Mouse (Mus musculus) embryonic facial prominence, embryonic 14.5 days (tissue): Measurements from ENCODE around the gene Rsph14. TPM values are rescaled to one million over a fixed set of nuclear protein-coding genes. Genes with fewer than 3 reads are reported as not detected.
A peak's percentile ranks its signal among the peaks of the same experiment; 100 is the strongest.

Experiments
- ATAC-seq: fragments of 200-750 bp; cut with Nextera tagmentation; 2 replicates; pipeline ENCODE4 v1.8.0; 2017; ENCODE audit warnings: low read depth, moderate number of reproducible peaks, moderate TSS enrichment
- DNase-seq: peaks from one replicate; pipeline ENCODE4 v3.0.0-alpha.2; 2015; ENCODE audit warnings: low spot score
- H3K27ac ChIP-seq: fragments of 300-500 bp; sonication (generic); replicated peaks from 2 replicates; pipeline ENCODE4 v1.5.1; 2014; ENCODE audit warnings: low read depth, mild to moderate bottlenecking, low read length, moderate library complexity
- H3K27me3 ChIP-seq: fragments of 300-500 bp; sonication (generic); replicated peaks from 2 replicates; pipeline ENCODE4 v1.6.1; 2014; ENCODE audit warnings: low read length; ENCODE audit not compliant: control insufficient read depth, insufficient read depth
- H3K36me3 ChIP-seq: fragments of 300-500 bp; sonication (generic); 2 replicates; pipeline ENCODE4 v1.6.1; 2014; ENCODE audit warnings: low read length, mixed read lengths; ENCODE audit not compliant: control insufficient read depth, insufficient read depth
- H3K4me1 ChIP-seq: fragments of 300-500 bp; sonication (generic); 2 replicates; pipeline ENCODE4 v1.6.1; 2014; ENCODE audit warnings: antibody characterized with exemption, low read length; ENCODE audit not compliant: control insufficient read depth, insufficient read depth
- H3K4me2 ChIP-seq: fragments of 300-500 bp; sonication (generic); 2 replicates; pipeline ENCODE4 v1.6.1; 2014; ENCODE audit warnings: low read depth, mild to moderate bottlenecking, low read length, moderate library complexity, mixed read lengths
- H3K4me3 ChIP-seq: fragments of 300-500 bp; sonication (generic); 2 replicates; pipeline ENCODE4 v1.5.1; 2014; ENCODE audit warnings: low read depth, mild to moderate bottlenecking, low read length
- H3K9ac ChIP-seq: fragments of 300-500 bp; sonication (generic); 2 replicates; pipeline ENCODE4 v1.6.1; 2014; ENCODE audit warnings: low read depth, mild to moderate bottlenecking, low read length, moderate library complexity, mixed read lengths
- H3K9me3 ChIP-seq: fragments of 300-500 bp; sonication (generic); 2 replicates; pipeline ENCODE4 v1.6.1; 2016; ENCODE audit warnings: low read length; ENCODE audit not compliant: control insufficient read depth
- WGBS: fragments of 180-500 bp; shearing (Covaris S2); extraction: QIAGEN DNeasy Blood & Tissue Kit; methylation state at CpG from one replicate; pipeline ENCODE4 v1.1.7; 2014; 5-methylcytosine and 5-hydroxymethylcytosine counted together
- polyA plus RNA-seq: library from polyadenylated mRNA; unstranded; fragments of >200 nt; fragmentation: Nextera tagmentation; extraction: Ambion mirVana; gene quantifications from 2 replicates; pipeline ENCODE4 v1.2.1, GENCODE M21; 2014

The Rsph14 gene
- polyA plus RNA-seq, 1 experiment from 2014 or later, result 2.4 TPM

GRCm38 (mm10) chr10:75063301-75063965, 31.0 kb upstream of the Rsph14 start:
- Histone ChIP-seq H3K9ac (peak overlapping the region; percentile 2; the same call in 1 of the 2 replicates), H3K4me2 (peak overlapping the region; percentile 90), H3K4me1 (peaks cover 47% of the 10 kb centered on the region), H3K27me3 (no peaks in the 10 kb centered on the region), H3K36me3 (0 out of 2 replicates have a peak, but pooled peaks cover 14% of the 10 kb centered on the region), H3K27ac (no peak overlapping the region), H3K9me3 (no peaks in the 10 kb centered on the region), H3K4me3 (peak overlapping the region; percentile 86)
- no peak for ATAC-seq
- WGBS, result 65% methylated on average over 12 of the region's 12 CpGs
- no peak for DNase-seq

DNA sequence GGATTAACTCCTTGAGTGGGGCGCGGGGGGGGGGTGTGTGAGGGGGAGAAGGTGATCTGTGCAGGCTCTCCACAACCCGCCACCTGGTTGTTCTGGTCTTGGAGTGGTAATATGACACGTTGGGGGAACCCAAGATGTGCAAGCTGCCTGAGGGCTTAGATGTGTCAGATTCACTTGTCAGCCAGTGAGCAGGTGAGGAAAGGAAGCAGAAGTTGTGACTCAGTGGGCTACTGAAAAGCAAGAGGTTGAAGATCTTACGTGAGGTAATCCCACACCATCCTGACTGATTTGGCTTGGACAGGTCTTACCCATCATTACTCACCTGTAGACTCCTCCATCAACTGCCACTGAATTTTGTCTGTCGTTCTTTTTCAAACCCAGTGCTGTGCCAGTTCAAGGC, 30.2 kb upstream of the Rsph14 start:
- peak overlapping the region; percentile 82; the same call in 1 of the 2 replicates for H3K9ac ChIP-seq
- 0 out of 2 replicates have a peak, but pooled peaks cover 14% of the 10 kb centered on the region for H3K36me3 ChIP-seq
- no peaks in the 10 kb centered on the region for H3K9me3 ChIP-seq
- ATAC-seq (peak; percentile 19; the same call in 1 of the 2 replicates), DNase-seq (peak; percentile 62)
- peak overlapping the region; percentile 90 for H3K4me2 ChIP-seq
- H3K27me3 ChIP-seq, result no peaks in the 10 kb centered on the region
- no peak overlapping the region for H3K27ac ChIP-seq
- H3K4me3 ChIP-seq, result peak overlapping the region; percentile 86
- 26% methylated on average over 6 of the region's 6 CpGs for WGBS
- peaks cover 41% of the 10 kb centered on the region for H3K4me1 ChIP-seq

GRCm38 (mm10) chr10:75062189-75062561, 29.8 kb upstream of the Rsph14 start:
- Histone ChIP-seq H3K4me3 (peak overlapping the region; percentile 86), H3K4me2 (peak overlapping the region; percentile 90), H3K4me1 (peaks cover 38% of the 10 kb centered on the region), H3K27me3 (no peaks in the 10 kb centered on the region), H3K27ac (no peak overlapping the region), H3K9ac (peak overlapping the region; percentile 82), H3K36me3 (0 out of 2 replicates have a peak, but pooled peaks cover 14% of the 10 kb centered on the region), H3K9me3 (no peaks in the 10 kb centered on the region)
- no peak; the same call in 1 of the 2 replicates for ATAC-seq
- DNase-seq, result peak; percentile 50
- 17% methylated on average over 6 of the region's 6 CpGs for WGBS

- Histone ChIP-seq H3K4me2 (peak overlapping the region; percentile 90), H3K4me1 (peaks cover 35% of the 10 kb centered on the region), H3K4me3 (peak overlapping the region; percentile 86), H3K9ac (peak overlapping the region; percentile 82), H3K27me3 (no peaks in the 10 kb centered on the region), H3K36me3 (0 out of 2 replicates have a peak, but pooled peaks cover 10% of the 10 kb centered on the region), H3K9me3 (no peaks in the 10 kb centered on the region), H3K27ac (no peak overlapping the region)
- 2% methylated on average over 49 of the region's 71 CpGs for WGBS
- ATAC-seq (no peak), DNase-seq (no peak)
These were observed 29.2 kb upstream of the Rsph14 start for GRCm38 (mm10) chr10:75061341-75062188.

DNA sequence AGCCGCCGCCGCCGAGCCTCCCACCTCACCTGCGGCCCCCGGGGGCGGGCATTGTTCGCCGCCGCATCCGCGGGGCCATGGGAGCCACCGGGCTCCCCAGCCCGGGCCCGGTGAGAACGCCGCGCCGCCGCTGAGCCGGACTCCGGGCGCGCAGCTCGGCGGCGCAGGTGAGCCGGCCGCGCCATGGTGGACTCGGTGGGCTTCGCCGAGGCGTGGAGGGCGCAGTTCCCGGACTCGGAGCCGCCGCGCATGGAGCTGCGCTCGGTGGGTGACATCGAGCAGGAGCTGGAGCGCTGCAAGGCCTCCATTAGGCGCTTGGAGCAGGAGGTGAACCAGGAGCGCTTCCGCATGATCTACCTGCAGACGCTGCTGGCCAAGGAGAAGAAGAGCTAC, 28.5 kb upstream of the Rsph14 start:
- DNase-seq (peak; percentile 35), ATAC-seq (peak; percentile 35)
- peak overlapping the region; percentile 58; the same call in 1 of the 2 replicates for H3K27ac ChIP-seq
- H3K4me2 ChIP-seq, result peak overlapping the region; percentile 90
- peak overlapping the region; percentile 86 for H3K4me3 ChIP-seq
- WGBS, result 0% methylated on average over 16 of the region's 48 CpGs
- no peaks in the 10 kb centered on the region for H3K27me3 ChIP-seq
- peak overlapping the region; percentile 82 for H3K9ac ChIP-seq
- H3K4me1 ChIP-seq, result peaks cover 34% of the 10 kb centered on the region
- H3K9me3 ChIP-seq, result no peaks in the 10 kb centered on the region
- H3K36me3 ChIP-seq, result 0 out of 2 replicates have a peak, but pooled peaks cover 6% of the 10 kb centered on the region

DNA sequence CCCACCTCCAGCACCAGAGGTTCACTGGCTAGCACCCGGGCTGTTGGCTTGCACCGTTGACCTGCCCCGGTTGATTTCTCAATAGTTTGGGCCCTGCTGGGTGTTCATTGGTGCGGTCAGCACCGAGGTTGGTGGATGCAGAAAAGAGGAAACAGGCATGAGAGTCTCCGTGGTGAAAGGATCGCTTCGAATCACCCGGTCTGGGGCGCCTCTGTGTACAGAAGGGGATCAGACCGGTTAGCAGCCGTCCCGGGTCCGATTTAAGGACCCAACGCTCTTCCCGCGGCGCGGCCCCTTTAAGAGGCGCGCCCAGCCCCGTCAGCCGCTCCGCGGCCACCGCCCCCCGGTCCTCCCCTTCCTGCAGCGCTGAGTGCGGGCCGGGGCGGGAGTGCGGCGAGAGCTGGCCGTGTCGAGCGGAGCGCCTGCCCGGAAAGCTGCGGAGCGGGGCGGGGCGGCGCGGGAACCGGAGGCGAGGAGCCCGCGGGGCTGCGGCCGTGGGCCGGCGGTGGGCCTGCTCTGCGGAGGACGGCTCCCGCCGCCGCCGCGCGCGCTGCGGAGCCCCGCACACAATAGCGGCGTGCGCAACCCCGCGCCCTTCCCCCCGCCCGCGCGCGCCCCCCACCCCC, 27.9 kb upstream of the Rsph14 start, which contains the start of gene Bcr:
Bcr (plus strand) TSS at position 376 of the 626 bp plus-strand sequence.
- peak within 1 kb of the TSS; percentile 86 for H3K4me3 ChIP-seq
- no peaks in the 10 kb centered on the region for H3K27me3 ChIP-seq
- H3K9ac ChIP-seq, result peak within 1 kb of the TSS; percentile 82
- peak within 1 kb of the TSS; percentile 58 for H3K27ac ChIP-seq
- ATAC-seq (peak; percentile 88), DNase-seq (peak; percentile 91)
- peaks cover 34% of the 10 kb centered on the region for H3K4me1 ChIP-seq
- H3K9me3 ChIP-seq, result no peaks in the 10 kb centered on the region
- under 1% methylated on average over 24 of the region's 73 CpGs for WGBS
- peak within 1 kb of the TSS; percentile 90 for H3K4me2 ChIP-seq
- H3K36me3 ChIP-seq, result 0 out of 2 replicates have a peak, but pooled peaks cover 3% of the 10 kb centered on the region

DNA sequence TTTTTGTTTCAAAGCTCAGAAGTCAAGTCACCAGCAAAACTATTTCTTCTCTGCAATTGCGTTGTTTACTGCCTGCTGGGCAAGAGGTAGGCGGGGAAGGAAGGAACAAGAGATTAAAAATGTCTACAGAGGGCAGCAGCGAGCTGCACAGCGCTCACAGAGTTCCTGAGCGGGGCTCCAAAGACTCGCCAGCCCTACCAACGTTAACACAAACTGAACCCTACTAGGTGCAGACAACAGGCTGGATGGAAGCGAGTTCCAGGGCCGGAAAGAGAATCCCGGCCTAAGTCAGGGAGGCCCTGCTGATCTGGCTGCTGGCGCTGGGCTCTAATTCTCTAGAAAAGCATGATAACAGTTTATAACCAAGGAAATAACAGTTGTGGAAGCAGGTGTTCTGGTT, 27.0 kb upstream of the Rsph14 start:
- Histone ChIP-seq H3K4me1 (peaks cover 26% of the 10 kb centered on the region), H3K4me2 (peak overlapping the region; percentile 90), H3K9me3 (no peaks in the 10 kb centered on the region), H3K9ac (no peak overlapping the region), H3K27me3 (no peaks in the 10 kb centered on the region), H3K36me3 (0 out of 2 replicates have a peak, but pooled peaks cover 2% of the 10 kb centered on the region), H3K4me3 (no peak overlapping the region), H3K27ac (no peak overlapping the region)
- ATAC-seq (peak; percentile 56), DNase-seq (peak; percentile 86)
- 1% methylated on average over 11 of the region's 11 CpGs for WGBS

DNA sequence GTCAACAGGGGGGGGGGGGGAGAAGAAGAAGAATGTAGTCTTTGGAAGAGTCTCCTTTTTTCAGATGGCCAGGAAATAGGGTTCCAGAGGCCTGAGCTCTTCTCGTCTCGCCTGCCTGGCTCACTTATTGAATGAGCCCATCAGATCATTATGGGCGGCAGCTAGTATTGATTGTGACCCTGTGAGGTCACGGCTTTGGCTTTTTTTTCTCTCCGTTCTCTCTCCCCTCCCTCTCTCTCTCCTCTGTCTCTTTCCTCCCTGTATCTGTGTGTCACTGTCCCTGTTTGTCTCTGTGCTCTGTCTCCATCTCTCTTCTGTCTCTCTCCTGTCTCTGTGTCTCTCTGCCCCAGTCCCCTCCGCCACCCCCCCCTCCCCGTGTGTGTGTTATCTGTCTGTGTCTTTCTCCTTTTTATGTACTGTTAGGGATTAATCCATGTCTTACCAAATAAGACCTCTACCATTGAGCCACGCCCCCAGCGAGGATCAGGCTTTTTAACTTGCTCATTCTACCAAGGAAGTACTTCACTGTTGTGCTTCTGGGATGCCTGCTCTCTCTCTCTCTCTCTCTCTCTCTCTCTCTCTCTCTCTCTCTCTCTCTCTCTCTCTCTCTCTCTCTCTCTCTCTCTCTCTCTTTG, 26.5 kb upstream of the Rsph14 start:
- H3K4me2 ChIP-seq, result peak overlapping the region; percentile 90
- H3K36me3 ChIP-seq, result no peaks in the 10 kb centered on the region

More for the DNA sequence above, 26.5 kb upstream of the Rsph14 start:
- H3K9me3 ChIP-seq, result no peaks in the 10 kb centered on the region
- 33% methylated on average over 9 of the region's 9 CpGs for WGBS
- ATAC-seq (no peak), DNase-seq (peak; percentile 52)
- H3K27ac ChIP-seq, result no peak overlapping the region
- H3K27me3 ChIP-seq, result no peaks in the 10 kb centered on the region
- no peak overlapping the region for H3K9ac ChIP-seq
- H3K4me1 ChIP-seq, result peaks cover 23% of the 10 kb centered on the region
- H3K4me3 ChIP-seq, result no peak overlapping the region
